Mouse (Mus musculus): ENCODE measurements around the gene 2310034G01Rik. TPM values are rescaled to one million over a fixed set of nuclear protein-coding genes. Genes with fewer than 3 reads are reported as not detected.

The 2310034G01Rik gene
- polyA plus RNA-seq, 1 experiment from 2014 or later = 1.9 TPM

MicroRNA genes within 50 kb of the gene (microRNA counts, 519-probe panel; counts per million panel counts)
- microRNA mmu-miR-146b = 2,445 counts per million, percentile 43 among the panel's probes with 10 or more counts

Small RNA genes within 50 kb of the gene (microRNA-seq; reads per million reads assigned to microRNA genes)
- not detected for gene Mir146b

Other genes starting within 250 kb of the 2310034G01Rik start
- gene Elovl3, start 218.4 kb downstream of the 2310034G01Rik start, polyA plus RNA-seq (2015; fragmentation: Nextera tagmentation; extraction: Ambion mirVana) = 0.10 TPM in 1 of 2 replicates, not detected in the other
- gene Pitx3, start 202.0 kb downstream of the 2310034G01Rik start, polyA plus RNA-seq (2015; fragmentation: Nextera tagmentation; extraction: Ambion mirVana) = 0.55 TPM in 1 of 2 replicates, not detected in the other
- gene Gbf1, start 197.8 kb downstream of the 2310034G01Rik start, polyA plus RNA-seq (2015; fragmentation: Nextera tagmentation; extraction: Ambion mirVana) = 45.5 and 47.2 TPM in 2 replicates
- 8.3 and 9.1 TPM in 2 replicates for gene Nfkb2, start 46.0 kb downstream of the 2310034G01Rik start, polyA plus RNA-seq (2015; fragmentation: Nextera tagmentation; extraction: Ambion mirVana)
- 3.4 and 4.3 TPM in 2 replicates for gene Psd, start 23.1 kb downstream of the 2310034G01Rik start, polyA plus RNA-seq (2015; fragmentation: Nextera tagmentation; extraction: Ambion mirVana)
- gene Fbxl15, start 22.1 kb downstream of the 2310034G01Rik start, polyA plus RNA-seq (2015; fragmentation: Nextera tagmentation; extraction: Ambion mirVana) = 12.0 and 13.3 TPM in 2 replicates
- 144 and 153 TPM in 2 replicates for gene Cuedc2, start 11.6 kb downstream of the 2310034G01Rik start, polyA plus RNA-seq (2015; fragmentation: Nextera tagmentation; extraction: Ambion mirVana)
- 10.4 and 11.4 TPM in 2 replicates for gene Mfsd13a, start 9.2 kb downstream of the 2310034G01Rik start, polyA plus RNA-seq (2015; fragmentation: Nextera tagmentation; extraction: Ambion mirVana)
- 132 and 137 TPM in 2 replicates for gene Actr1a, start 45.4 kb upstream of the 2310034G01Rik start, polyA plus RNA-seq (2015; fragmentation: Nextera tagmentation; extraction: Ambion mirVana)
- gene Sufu, start 46.6 kb upstream of the 2310034G01Rik start, polyA plus RNA-seq (2015; fragmentation: Nextera tagmentation; extraction: Ambion mirVana) = 28.1 and 33.8 TPM in 2 replicates
- gene Trim8, start 151.4 kb upstream of the 2310034G01Rik start, polyA plus RNA-seq (2015; fragmentation: Nextera tagmentation; extraction: Ambion mirVana) = 22.4 and 24.9 TPM in 2 replicates
- 113 and 118 TPM in 2 replicates for gene Arl3, start 222.9 kb upstream of the 2310034G01Rik start, polyA plus RNA-seq (2015; fragmentation: Nextera tagmentation; extraction: Ambion mirVana)
- 24.6 and 28.4 TPM in 2 replicates for gene Sfxn2, start 223.1 kb upstream of the 2310034G01Rik start, polyA plus RNA-seq (2015; fragmentation: Nextera tagmentation; extraction: Ambion mirVana)
- gene Wbp1l, start 248.8 kb upstream of the 2310034G01Rik start, polyA plus RNA-seq (2015; fragmentation: Nextera tagmentation; extraction: Ambion mirVana) = 43.9 and 44.0 TPM in 2 replicates

All from lung, embryonic 16.5 days (tissue).